Mouse (Mus musculus) intestine, embryonic 16.5 days (tissue): Measurements from ENCODE around the gene Fam214a. TPM values are rescaled to one million over a fixed set of nuclear protein-coding genes. Genes with fewer than 3 reads are reported as not detected.
"Not testable (repeated sequence)": the region's sequence is repeated elsewhere in the genome, so short reads cannot be mapped to it uniquely, and the experiment has no call there.

Experiments used
- ATAC-seq: fragments of 200-750 bp; cut with Nextera tagmentation; 2 replicates; pipeline ENCODE4 v1.8.0; 2017; ENCODE audit warnings: moderate TSS enrichment, moderate library complexity
- H3K27ac ChIP-seq: fragments of 300-500 bp; sonication (generic); 2 replicates; pipeline ENCODE4 v1.5.1; 2014; ENCODE audit warnings: mild to moderate bottlenecking, low read length
- H3K27me3 ChIP-seq: fragments of 300-500 bp; sonication (generic); replicated peaks from 2 replicates; pipeline ENCODE4 v1.6.1; 2014; ENCODE audit warnings: low read length, control low read depth, mixed read lengths; ENCODE audit not compliant: control insufficient read depth, insufficient read depth
- H3K36me3 ChIP-seq: fragments of 300-500 bp; sonication (generic); 2 replicates; pipeline ENCODE4 v1.6.1; 2014; ENCODE audit warnings: low read length, control low read depth; ENCODE audit not compliant: control insufficient read depth, insufficient read depth
- H3K4me1 ChIP-seq: fragments of 300-500 bp; sonication (generic); 2 replicates; pipeline ENCODE4 v1.6.1; 2014; ENCODE audit warnings: low read length, control low read depth, mixed read lengths; ENCODE audit not compliant: control insufficient read depth, insufficient read depth
- H3K4me2 ChIP-seq: fragments of 300-500 bp; sonication (generic); 2 replicates; pipeline ENCODE4 v1.6.1; 2014; ENCODE audit warnings: low read depth, low read length, control low read depth
- H3K4me3 ChIP-seq: fragments of 300-500 bp; sonication (generic); 2 replicates; pipeline ENCODE4 v1.5.1; 2014; ENCODE audit warnings: mild to moderate bottlenecking, low read length
- H3K9ac ChIP-seq: fragments of 300-500 bp; sonication (generic); 2 replicates; pipeline ENCODE4 v1.6.1; 2014; ENCODE audit warnings: low read depth, low read length
- H3K9me3 ChIP-seq: fragments of 300-500 bp; sonication (generic); 2 replicates; pipeline ENCODE4 v1.6.1; 2016; ENCODE audit warnings: low read length, control low read depth; ENCODE audit not compliant: control insufficient read depth
- WGBS: fragments of 180-500 bp; shearing (Covaris S2); extraction: QIAGEN DNeasy Blood & Tissue Kit; methylation state at CpG from one replicate; pipeline ENCODE4 v1.1.7; 2014; 5-methylcytosine and 5-hydroxymethylcytosine counted together
- polyA plus RNA-seq: library from polyadenylated mRNA; unstranded; fragments of >200 nt; fragmentation: Nextera tagmentation; extraction: Ambion mirVana; gene quantifications from 2 replicates; pipeline ENCODE4 v1.2.1, GENCODE M21; 2015

Fam214a gene
- polyA plus RNA-seq, 1 experiment from 2014 or later = 8.6 TPM

DNA sequence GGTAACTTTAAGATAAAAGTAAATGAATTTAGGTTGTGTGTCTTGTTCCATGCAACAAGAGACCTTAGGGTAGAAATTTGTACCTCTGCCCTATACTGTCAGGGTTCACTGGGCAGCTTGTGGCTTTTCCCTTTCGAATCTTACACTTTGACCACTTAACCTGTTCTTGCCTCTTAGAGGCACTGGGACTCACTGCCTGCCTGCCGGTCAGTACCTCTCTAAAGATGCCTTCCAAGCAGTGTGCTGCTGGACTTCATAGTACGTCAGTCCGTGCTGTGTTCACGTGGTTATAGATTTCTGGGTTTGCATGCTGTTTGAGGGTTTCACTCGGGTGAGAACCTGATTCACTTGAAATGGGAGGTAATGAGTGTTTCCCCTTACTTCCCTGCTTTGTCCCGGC is 22.7 kb downstream of the Fam214a start:
- H3K9me3 ChIP-seq = no peaks in the 10 kb centered on the region
- peak overlapping the region; percentile 59 for H3K4me2 ChIP-seq
- peaks cover 18% of the 10 kb centered on the region for H3K4me1 ChIP-seq
- 15% methylated on average over 7 of the region's 7 CpGs for WGBS
- H3K9ac ChIP-seq = peak overlapping the region; percentile 74
- no peaks in the 10 kb centered on the region for H3K27me3 ChIP-seq
- H3K36me3 ChIP-seq = no peaks in the 10 kb centered on the region
- ATAC-seq = peak; percentile 59
- peak overlapping the region; percentile 91 for H3K27ac ChIP-seq
- peak overlapping the region; percentile 63 for H3K4me3 ChIP-seq

GRCm38 (mm10) chr9:74975911-74976563 is 23.4 kb downstream of the Fam214a start:
- ATAC-seq = peak; percentile 100
- H3K4me1 ChIP-seq = peaks cover 18% of the 10 kb centered on the region
- WGBS = under 1% methylated on average over 23 of the region's 23 CpGs
- no peaks in the 10 kb centered on the region for H3K27me3 ChIP-seq
- H3K4me2 ChIP-seq = peak overlapping the region; percentile 59
- no peaks in the 10 kb centered on the region for H3K9me3 ChIP-seq
- H3K4me3 ChIP-seq = peak overlapping the region; percentile 63
- H3K27ac ChIP-seq = peak overlapping the region; percentile 91
- H3K36me3 ChIP-seq = no peaks in the 10 kb centered on the region
- peak overlapping the region; percentile 74 for H3K9ac ChIP-seq

DNA sequence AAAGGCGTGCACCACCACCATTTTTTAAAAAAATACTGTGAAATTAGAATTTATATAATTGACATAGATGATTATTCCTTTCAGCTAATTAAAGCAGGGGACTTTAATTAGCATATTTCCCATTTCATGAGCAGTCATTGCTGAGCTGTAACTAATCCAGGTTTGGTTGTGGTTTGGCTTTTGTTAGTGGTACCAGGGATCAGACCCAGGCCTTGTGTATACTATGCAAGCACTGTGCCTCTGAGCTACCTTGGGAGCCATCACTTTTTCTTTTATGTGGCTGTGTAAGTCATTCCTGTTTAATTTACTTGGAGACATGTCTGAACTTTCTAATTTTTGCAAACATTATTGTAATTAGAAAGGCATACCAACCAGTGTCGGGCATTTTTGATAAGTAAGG is 24.6 kb downstream of the Fam214a start:
- Histone ChIP-seq H3K27me3 (no peaks in the 10 kb centered on the region), H3K9me3 (no peaks in the 10 kb centered on the region), H3K4me3 (no peak overlapping the region), H3K4me2 (no peak overlapping the region), H3K4me1 (peaks cover 18% of the 10 kb centered on the region), H3K9ac (no peak overlapping the region), H3K27ac (no peak overlapping the region), H3K36me3 (no peaks in the 10 kb centered on the region)
- WGBS = 88% methylated on average over 2 of the region's 2 CpGs
- no peak for ATAC-seq

DNA sequence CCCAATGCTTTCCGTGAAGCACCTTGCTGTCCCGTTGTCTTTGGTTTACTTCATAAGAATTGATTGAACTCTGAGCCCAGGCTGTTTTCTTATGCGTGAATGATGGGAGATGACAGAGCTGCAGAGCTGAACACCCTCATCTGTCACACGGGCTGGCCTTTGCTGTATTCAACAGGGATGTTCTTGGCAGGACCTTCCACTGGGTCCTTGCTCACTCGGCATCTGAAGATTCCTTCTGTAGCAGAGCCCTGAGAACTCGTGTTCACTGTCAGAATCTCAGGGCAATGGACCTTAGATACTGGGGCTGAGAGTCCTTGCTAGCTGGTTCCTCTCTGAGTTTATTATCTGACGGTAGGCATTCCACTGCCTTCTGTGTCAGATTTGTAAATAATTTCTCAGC is 25.3 kb downstream of the Fam214a start:
- WGBS = 65% methylated on average over 7 of the region's 7 CpGs
- Histone ChIP-seq H3K4me3 (no peak overlapping the region), H3K27ac (no peak overlapping the region), H3K9me3 (no peaks in the 10 kb centered on the region), H3K9ac (no peak overlapping the region), H3K36me3 (no peaks in the 10 kb centered on the region), H3K27me3 (no peaks in the 10 kb centered on the region), H3K4me1 (peaks cover 18% of the 10 kb centered on the region), H3K4me2 (no peak overlapping the region)
- ATAC-seq = no peak

- no peak for ATAC-seq
Observed at GRCm38 (mm10) chr9:74978868-74979267, 26.2 kb downstream of the Fam214a start.

DNA sequence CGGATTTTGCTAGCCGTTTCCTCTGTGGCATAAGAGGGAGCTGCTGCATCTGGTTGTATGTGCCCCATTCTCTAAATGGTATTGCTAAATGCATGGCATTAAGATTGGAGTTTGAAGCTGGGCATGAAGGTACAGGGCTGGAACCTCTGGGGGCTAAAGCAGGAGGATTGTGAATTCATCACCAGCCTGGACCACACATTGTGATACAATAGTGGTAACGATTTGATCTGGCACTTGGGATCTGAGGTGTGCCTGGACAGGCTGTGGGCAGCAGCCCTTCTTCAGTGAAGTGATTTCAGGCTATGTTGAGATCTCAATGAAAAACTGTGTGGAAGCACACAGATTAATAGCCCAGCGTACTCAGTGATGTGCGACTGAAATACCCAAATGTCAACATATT is 26.7 kb downstream of the Fam214a start:
- Histone ChIP-seq H3K9ac (no peak overlapping the region), H3K4me1 (peaks cover 16% of the 10 kb centered on the region), H3K9me3 (no peaks in the 10 kb centered on the region), H3K27ac (no peak overlapping the region), H3K4me2 (no peak overlapping the region), H3K4me3 (no peak overlapping the region), H3K36me3 (no peaks in the 10 kb centered on the region), H3K27me3 (no peaks in the 10 kb centered on the region)
- no peak for ATAC-seq
- WGBS = 84% methylated on average over 5 of the region's 5 CpGs

More at GRCm38 (mm10) chr9:74978868-74979267, 26.2 kb downstream of the Fam214a start:
- H3K36me3 ChIP-seq = no peaks in the 10 kb centered on the region
- H3K27ac ChIP-seq = no peak overlapping the region
- H3K4me1 ChIP-seq = peaks cover 18% of the 10 kb centered on the region
- H3K9me3 ChIP-seq = no peaks in the 10 kb centered on the region
- 82% methylated on average over 7 of the region's 7 CpGs for WGBS
- H3K4me3 ChIP-seq = no peak overlapping the region
- no peak overlapping the region for H3K9ac ChIP-seq
- no peaks in the 10 kb centered on the region for H3K27me3 ChIP-seq
- H3K4me2 ChIP-seq = no peak overlapping the region

DNA sequence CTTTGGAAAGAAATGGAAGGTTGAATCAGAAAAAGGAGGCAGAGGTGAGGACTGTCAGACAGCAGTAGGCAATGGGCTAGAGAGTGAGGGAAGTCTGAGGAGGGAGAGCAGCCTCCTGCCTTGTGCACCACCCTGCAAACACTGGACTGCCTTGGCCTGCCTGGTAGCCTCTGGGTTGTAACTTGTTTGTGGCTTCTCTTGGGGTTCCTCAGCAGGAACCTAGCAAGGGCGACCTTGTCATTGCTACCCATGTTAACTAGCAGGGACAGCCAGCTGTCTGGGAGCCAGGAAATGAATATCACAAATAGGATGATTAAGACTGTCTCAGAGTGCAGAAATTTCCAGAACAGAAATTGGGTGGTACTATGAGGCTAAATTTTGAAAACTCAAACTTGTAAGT is 27.2 kb downstream of the Fam214a start:
- Histone ChIP-seq H3K9ac (no peak overlapping the region), H3K27me3 (no peaks in the 10 kb centered on the region), H3K4me2 (no peak overlapping the region), H3K4me1 (peaks cover 11% of the 10 kb centered on the region), H3K36me3 (no peaks in the 10 kb centered on the region), H3K4me3 (no peak overlapping the region), H3K27ac (no peak overlapping the region), H3K9me3 (no peaks in the 10 kb centered on the region)
- no peak for ATAC-seq
- 82% methylated on average over 1 of the region's 1 CpGs for WGBS

- H3K4me2 ChIP-seq = no peak overlapping the region
- no peaks in the 10 kb centered on the region for H3K36me3 ChIP-seq
- no peak for ATAC-seq
- H3K9ac ChIP-seq = no peak overlapping the region
- H3K27ac ChIP-seq = no peak overlapping the region
- H3K4me1 ChIP-seq = no peaks in the 10 kb centered on the region
- WGBS = 65% methylated on average over 3 of the region's 3 CpGs
- no peaks in the 10 kb centered on the region for H3K27me3 ChIP-seq
- H3K9me3 ChIP-seq = no peaks in the 10 kb centered on the region
- H3K4me3 ChIP-seq = no peak overlapping the region
Observed at GRCm38 (mm10) chr9:74981663-74982111, 29.0 kb downstream of the Fam214a start.

GRCm38 (mm10) chr9:74982193-74982592 is 29.5 kb downstream of the Fam214a start:
- H3K9me3 ChIP-seq = no peaks in the 10 kb centered on the region
- no peaks in the 10 kb centered on the region for H3K36me3 ChIP-seq
- H3K9ac ChIP-seq = no peak overlapping the region
- no peak overlapping the region for H3K27ac ChIP-seq
- no peaks in the 10 kb centered on the region for H3K27me3 ChIP-seq
- ATAC-seq = no peak
- 84% methylated on average over 8 of the region's 8 CpGs for WGBS
- no peak overlapping the region for H3K4me2 ChIP-seq
- H3K4me1 ChIP-seq = no peaks in the 10 kb centered on the region
- no peak overlapping the region for H3K4me3 ChIP-seq

DNA sequence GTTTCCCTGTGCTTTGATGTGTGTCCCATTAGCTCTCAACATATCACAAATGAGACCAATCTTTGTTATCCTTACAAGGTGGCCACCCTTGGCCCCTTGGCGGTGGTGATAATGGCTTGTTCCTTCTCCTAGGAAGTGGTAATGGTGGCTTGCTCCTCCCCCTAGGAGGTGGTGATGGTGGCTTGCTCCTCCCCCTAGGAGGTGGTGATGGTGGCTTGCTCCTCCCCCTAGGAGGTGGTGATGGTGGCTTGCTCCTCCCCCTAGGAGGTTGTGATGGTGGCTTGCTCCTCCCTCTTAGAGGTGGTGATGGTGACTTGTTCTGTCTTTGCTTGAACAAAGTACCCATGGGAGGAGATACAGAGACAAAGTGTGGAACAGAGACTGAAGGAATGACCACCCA is 30.0 kb downstream of the Fam214a start:
- not testable (repeated sequence) for H3K4me1 ChIP-seq, H3K9ac ChIP-seq, H3K36me3 ChIP-seq, H3K27me3 ChIP-seq, H3K27ac ChIP-seq, H3K4me3 ChIP-seq, ATAC-seq, H3K4me2 ChIP-seq, H3K9me3 ChIP-seq
- WGBS = 90% methylated on average over 1 of the region's 1 CpGs
